Mouse (Mus musculus) frontal cortex, adult 2 months (tissue): ENCODE measurements around the gene Atp1b1. TPM values are rescaled to one million over a fixed set of nuclear protein-coding genes. Genes with fewer than 3 reads are reported as not detected.

Source experiments
- DNase-seq, 2 experiments: peaks; one replicate each; pipeline ENCODE4 v3.0.0; 2022; ENCODE audit warnings: low spot score in 1 of 2; ENCODE audit errors: extremely low spot score in 1 of 2
- polyA plus RNA-seq: library from polyadenylated mRNA; depleted of rRNA; stranded (reverse); fragments of >200 nt; gene quantifications from 2 replicates; pipeline ENCODE4 v1.2.3, GENCODE M21; 2012

Atp1b1 gene
- polyA plus RNA-seq, 1 experiment, result 1,479 TPM

DNA sequence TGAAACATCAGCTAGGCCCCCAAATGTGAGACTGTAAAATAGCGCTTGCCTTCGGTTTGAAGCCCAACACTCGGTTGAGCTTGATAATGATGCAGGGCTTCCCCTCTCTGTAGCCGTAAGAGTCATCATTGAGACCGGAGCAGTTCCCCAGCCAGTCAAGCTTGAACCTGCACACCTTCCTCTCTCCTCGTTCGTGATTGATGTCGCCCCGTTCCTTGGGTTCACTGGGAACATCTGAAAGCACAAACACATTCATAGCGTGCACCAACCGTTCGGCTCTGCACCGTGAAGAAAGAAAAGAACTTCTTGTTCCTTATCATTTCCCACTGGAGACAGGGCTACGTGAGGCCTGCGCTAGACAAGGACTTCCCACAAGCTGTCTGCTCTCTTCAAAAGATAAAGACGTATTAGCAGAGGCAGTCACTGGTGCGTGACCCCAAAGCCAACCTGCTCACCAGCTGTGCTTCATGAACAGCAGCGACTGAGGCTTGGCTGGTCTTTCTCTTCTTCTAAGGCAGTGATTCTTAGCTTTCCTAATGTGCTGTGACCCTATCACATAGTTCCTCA is 16.7 kb downstream of the Atp1b1 start:
- no peak for DNase-seq

DNA sequence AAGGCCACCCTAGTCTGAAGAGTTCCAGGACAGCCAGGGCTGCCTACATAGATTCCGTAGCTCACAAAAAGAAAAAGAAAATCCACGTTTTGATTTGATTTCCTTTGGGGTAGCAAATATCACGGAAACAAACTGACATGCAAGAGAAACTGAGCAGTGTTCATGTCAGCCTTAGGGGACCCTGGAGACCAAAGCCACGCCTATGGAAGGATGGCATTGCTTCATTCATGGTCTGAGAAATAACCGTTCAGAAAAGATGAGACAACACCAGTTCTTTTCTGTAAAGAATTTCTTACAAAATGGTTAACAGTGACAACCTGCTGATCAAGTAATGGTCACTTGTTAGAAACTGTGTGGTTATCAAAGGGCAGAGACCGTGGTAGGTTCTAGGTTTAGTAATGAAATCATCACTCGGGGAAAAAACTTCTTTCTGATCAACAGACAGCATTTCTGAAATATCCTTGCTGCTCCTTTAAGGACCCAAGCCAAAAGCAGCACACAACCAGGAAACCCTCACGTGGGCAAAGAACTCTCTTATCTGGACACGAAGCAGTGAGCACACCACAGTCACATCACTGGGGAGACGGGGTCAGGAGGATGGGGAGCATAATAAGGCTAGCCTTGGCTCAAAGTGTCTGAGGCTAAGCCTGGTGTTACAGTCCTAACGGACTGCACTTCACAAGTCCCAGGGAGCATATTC is 17.3 kb downstream of the Atp1b1 start:
- DNase-seq, result no peak

DNA sequence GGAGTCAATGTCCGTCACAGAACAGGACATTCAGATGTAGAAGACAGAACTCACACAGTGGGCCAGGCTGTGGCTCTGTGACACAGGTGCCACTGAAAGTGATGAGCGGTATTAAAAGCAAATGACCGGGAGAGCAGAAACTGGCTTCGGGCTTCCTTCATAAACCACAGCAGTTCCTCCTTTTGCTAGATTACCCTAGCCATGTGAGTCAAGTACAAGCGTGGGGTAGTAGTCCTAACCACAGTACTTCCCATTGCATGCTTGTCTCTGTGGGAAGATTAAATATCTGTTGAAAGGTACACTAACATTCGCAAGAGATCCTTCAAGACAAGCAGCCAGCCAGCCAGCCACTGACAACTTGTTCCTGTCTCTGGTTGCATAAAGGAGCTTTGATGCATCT is 17.9 kb downstream of the Atp1b1 start:
- no peak for DNase-seq

DNA sequence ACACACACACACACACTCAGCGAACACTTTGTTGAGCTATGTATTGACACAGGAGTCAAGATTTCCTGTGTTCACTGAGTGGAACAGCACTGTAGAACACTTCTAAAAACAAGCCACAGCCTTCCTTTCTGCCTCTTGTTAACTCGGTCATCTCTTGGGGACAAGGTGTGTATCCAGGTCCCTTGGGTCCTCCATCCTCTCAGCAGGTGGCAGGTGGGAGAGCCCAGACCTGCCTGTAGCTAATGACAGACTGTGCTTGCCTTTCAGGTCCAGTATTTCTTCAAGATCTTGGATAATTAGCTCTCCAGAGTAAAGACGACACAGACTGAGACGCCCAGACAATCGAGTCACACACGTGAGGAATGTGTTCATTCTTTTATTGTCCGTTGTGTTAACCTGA is 21.4 kb downstream of the Atp1b1 start:
- peak in 1 of 2 experiments; percentile 21 for DNase-seq

DNA sequence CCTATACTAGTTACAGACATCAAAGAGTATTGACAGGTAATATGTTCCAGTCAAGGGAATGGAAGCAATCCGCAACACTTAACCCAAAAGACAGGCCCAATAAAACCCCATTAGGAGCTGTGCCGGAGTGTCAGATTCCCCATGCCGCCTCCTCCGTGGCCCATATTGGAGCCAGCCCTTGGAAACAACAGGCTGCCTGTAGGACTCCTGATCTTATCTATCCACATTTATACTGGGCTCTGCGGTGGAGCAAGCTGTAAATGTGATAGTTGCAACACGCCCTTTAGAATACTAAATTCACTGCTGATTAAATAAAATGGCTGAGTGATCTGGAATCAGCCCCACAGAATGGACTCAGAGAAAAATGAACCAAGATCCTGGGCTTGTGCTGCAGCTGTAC is 24.1 kb downstream of the Atp1b1 start:
- no peak for DNase-seq

DNA sequence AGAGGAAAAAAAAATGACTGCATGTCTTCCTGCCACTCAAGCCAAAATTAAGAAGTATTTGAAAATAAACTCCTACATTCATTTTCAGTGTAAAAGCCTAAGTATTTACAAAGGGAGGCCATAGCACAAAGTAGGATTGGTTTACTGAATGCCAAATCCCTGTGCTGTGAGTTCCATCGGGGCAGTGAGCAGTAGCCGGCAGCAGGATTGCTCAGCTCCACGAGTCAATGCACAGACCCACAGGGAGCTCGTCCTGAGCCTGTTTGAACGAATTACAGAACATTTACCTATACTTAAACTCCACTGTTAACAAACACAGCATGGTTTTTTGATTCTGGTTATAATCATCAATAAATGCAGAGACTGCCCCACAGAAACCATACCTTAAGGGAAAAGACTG is 25.5 kb downstream of the Atp1b1 start:
- DNase-seq, result no peak

DNA sequence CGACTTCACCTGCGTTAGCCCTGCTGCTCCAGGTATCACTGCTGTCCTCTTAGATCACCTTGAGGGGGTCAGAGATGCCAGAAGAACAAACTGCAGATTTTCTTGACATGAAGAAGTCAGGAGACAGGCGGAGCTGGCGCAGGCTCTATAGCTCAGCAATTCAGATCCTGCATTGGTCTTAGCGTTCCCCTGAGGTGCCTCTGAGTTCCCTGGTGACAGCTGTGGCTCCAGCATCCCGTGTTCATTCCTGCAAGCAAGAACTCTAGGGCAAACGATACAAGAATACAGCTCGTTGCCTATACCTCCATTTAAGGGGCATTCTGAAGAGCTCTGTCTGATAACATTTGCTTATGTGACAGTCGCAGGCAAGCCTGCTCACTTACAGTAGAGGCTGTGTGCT is 29.5 kb downstream of the Atp1b1 start:
- DNase-seq, result no peak

DNA sequence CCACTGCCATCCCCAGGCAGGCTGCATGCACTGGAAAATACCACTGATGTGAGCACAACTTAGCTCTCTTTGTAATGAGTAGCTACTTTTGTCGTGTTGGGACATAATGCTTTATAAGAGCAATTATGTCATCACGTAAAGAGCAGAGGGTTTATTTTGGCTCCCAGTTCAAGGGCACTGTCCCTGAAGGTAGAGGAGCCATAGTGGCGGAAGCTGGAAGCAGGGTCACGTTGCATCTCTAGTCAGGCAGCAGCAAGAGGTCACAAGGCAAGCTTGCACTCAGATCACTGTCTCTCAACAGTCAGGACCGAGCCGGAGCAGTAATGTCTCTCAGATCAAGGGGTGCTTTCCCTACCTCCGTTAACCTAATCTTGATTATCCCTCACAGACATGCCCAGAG is 30.4 kb downstream of the Atp1b1 start:
- no peak for DNase-seq

DNA sequence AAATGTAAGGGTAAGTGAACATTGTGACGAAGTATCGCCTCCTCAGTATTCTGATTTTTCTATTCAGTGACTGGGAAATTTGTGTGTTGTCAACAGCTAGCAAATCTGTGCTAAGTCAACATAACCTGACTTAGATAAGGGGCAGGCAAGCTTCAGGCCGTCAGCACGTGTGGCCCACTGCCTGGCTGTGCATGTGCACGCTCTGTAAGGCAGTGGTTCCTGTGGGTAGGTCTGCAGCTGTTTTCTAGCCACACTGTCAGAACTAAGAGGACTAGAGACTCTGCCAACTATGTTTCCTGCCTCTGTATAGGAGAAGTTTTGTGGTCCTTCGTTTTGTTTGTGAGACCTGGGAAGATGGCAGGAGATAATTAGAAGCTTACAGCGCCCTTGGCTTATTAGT is 31.9 kb downstream of the Atp1b1 start:
- no peak for DNase-seq

DNA sequence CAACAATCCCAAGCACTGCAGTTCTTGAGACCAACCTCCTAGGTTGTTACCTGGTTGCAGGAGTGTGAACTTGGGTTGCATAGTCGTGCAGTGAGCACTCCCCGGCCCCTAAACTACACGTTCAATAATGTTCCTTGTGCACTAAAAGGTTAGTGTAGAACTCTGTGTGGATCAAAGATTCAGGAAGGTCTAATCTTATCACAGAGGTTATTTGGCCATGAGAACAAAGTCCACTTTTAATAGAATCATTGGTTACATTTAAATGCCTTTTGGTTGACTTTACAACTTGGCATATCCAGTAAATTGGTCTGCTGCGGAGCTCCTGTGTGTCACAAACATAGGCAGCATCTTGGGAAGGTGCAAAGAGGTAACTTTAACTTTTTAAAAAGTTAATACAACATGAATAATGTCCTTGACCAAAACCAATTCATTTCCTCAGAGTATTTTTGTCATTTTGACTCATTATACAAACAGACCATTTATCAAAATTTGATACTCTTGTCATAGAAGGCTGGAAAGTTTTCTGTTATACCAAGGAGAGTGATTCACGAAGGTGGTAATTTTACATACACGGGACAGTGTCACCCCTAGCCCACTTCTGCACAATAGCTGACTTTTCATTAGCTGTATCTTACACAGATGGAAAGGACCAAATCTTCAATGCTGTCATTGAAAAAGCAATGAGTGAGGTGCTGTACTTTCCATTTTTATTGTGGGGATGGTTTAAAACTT is 37.4 kb downstream of the Atp1b1 start:
- no peak for DNase-seq

DNA sequence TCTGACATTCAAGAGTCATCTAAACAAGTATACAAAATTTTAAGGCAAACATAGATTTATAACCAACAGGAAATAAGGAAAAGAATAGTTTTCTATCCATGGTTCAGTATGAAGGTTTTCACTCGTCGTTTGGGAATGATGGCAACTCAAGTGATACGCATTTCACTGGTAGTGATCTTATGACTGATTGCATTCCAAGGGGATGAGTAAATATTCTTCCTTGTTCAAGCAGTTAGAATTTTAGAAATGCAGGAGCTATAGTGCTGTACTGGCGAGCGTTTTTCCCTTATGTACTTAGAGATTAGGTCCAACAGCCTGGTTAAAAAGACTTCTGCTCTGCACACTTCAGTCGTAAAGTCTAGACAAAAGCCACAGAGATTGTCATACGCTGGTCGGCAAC is 38.8 kb downstream of the Atp1b1 start:
- no peak for DNase-seq

DNA sequence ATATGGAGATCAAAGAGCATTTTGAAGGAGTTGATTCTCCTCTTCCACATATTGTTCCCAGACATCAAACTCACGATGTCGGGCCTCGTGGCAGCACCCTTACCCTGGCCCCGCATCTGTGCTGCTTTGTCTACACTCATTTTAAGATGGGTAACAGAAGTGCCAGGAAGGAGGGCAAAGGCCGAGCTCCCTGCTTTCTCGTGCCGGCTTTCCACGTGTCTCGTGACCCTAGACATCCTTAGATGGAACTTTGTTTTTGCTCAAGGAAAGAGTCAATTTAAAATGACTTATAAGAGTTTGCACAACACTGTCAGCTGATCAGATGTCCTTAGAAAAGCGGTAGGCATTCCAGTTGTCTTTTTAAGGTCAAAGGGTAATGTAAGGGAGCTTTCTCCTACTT is 39.8 kb downstream of the Atp1b1 start:
- DNase-seq, result no peak

DNA sequence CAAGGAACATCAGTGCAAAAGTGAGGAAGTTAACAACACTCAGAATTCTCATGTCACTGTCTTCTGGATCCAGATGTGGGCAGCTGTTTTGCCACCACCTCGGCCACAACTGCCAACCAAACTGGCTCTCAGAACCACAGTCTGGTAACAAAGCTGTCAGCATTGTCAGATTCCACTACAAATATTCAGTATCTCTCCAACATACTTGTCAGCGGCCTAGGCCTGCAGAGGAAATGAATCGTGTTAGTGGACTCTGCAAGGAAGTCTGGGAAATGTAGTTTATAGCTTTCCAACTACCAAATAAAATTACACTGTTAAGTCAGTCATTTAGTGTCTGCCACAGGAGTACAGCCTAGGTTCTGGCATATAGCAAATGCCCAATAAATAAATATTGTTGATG is 40.6 kb downstream of the Atp1b1 start:
- DNase-seq, result no peak

DNA sequence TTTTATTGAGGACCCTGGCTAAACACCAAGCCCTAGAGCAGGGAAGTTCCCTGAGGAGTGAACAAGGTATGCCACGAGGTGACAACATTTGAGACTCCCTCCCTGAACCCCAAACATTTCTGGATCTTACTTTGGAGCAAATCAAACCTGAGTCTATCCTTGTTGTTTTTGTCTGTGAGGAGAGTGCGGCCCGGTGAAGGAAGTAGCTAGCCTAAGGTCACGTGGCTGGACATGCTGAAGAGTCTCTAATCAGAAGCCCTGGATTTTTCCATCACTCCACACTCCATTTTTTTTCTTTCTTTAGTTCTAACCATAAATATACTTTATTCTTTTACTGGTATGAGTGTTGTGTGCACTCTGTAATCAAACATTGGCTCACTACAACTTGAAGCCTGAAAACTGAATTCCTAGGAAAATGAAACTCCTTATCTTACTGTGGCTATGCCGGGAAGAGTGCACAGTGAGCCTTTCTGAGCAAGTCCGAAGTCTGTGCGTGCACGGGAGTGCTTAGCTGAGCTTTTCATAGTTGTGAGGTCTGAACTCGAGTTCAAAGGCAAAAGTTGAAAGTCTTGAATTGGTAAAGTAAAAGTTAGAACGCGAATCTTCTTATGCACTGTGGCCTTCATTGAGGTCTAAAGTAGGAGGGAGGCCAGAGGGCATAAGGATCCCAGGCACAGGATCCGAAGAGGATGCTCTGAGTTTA is 41.3 kb downstream of the Atp1b1 start:
- no peak for DNase-seq

DNA sequence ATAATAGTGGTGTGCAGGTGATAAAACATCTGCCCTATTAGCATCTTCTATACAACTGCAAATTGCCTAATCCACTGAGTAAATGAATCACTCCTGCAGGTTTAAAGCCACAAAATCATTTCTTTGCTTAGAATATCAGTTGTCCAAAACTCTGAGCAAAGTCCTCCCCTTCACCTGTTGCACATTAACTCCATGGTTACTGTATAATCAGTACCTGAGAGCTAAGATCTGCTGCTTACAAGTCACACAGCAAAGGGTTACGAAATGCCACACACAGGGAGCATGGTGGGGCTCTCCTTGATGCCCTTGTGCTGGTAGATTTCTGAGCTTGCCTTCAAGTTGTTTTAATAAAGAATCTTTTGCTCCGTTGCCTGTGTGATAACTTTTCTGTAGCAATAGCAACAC is 42.8 kb downstream of the Atp1b1 start:
- no peak for DNase-seq

DNA sequence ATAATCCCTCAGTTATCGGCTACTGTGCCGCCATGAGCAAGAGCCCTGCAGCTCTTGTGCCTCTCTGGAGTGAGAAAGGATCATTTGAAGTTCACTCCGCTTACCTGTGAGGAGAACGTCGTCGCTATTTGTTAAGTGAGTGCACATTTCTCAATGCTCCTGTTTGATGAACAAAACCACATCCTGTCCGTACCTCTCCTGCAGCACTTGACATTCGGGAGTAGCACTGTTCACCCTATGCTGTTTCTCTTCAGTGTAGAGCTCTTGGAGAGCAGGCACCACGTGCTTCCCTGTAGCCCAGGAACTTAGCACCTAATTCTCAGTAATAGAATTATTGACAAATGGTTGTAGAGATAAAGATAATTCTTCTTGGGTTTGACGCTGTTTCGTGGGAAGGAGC is 44.5 kb downstream of the Atp1b1 start:
- DNase-seq, result no peak

DNA sequence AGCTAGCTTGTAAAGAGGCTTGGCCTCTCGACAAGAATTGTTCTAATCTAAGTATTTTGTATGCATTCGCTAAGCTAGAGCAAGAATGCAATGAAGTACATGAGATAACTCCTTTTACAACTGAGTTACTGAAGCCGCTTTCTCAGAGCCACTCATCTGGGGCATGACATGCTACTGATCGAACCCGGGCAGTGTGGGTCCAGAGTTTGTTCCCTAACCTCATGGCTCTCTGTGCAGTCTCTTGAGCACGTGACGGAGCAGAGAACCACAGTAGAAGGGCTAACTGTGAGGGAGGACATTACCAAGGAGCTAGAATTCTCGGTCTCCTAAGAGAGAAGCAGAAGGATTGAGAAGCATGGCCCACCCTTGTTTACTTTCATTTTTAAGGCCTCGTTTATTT is 45.2 kb downstream of the Atp1b1 start:
- DNase-seq, result no peak

DNA sequence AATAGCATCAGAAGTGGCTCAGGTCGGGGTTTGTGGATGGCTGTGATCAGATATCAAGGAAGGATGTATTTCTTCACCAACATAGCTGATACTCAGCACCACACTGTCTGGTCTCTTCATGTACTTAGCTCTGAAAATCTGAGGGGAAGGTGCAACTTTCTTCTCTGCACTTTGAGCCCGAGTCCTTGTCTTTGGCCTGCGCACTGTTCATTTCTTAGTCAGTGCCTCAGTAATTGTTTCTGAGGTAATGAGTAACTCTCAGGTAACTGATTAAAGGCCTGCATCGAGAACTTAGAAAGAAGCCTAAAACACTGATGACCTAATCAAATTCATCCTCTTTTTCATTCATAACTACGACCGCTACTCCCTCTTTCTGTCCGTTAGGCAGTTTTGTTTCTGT is 46.8 kb downstream of the Atp1b1 start:
- DNase-seq, result no peak

DNA sequence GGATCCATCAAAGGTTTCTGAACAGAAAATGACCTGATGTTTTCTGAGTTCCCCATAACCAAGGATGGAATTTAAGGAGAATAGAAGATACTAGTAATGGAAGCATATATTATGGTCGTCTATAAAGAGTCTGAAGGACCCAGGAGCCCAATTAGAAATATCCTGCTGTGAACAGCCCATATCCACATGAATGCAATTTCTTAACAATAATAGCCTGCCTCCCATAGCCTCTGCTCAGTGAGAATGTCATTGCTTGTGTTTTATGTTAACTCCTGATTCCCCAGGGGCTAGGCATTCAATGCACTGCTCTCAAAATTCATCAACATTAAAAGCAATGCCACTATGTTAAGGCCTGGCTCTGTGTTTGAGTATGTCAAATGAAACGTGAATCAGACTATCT is 49.5 kb downstream of the Atp1b1 start:
- no peak for DNase-seq

DNA sequence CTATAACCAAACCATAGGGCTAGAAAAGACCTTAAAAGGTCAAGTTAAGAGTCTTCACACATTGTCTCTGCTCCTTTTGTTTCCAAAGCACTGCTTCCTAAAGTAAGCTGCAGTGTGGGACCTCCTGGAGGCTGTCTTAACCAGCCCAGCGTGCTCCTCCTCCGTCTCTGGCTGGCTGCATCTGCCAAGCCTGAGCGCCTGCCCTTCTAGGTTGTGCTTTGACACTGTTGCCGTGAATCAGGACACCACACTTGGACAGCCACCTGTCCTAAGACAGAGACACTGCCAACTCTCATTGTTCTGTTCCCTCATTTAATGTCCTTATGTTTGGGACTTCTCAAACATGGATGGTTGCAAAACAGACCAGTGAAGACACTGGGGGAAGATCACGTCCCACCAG is 51.6 kb downstream of the Atp1b1 start:
- no peak for DNase-seq

DNA sequence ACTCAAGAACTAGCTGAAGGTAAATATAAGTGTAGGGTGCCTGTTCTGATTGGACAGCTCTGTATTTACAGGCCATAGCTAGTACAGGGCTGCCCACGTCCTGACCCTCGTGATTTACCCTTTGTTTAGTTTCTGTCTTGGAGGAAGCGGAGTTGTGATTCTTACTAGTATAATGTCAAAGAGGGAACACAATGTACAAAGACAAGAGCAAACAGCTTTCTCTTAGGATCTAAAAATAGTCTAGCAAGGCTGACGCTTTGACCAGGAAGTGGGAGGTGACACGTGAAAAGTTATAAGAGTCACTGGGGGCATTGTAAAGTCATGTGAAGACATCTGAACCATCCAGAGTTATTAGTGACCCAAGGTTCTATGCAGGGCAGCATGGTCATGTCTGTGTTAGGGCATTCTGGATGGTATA is 52.8 kb downstream of the Atp1b1 start:
- DNase-seq, result no peak

DNA sequence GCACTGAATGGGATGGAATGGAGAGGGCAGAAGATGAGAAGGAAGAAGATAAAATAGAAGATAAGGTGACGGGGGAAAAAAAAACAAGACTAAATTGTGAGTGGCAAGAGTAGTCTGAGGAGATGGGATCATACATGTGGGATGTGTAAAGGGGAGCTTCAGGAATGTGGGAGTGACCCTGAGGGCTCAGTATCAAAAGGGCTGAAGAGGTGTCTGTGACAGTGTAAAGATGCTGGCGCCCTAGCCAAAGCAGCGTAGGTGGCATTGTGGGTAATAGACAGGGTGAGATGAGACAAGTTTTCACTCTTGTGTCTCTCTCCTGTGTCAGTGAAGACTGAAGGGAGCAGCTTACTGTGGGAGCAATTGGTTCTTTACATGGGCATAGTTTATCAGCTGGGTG is 58.6 kb downstream of the Atp1b1 start:
- no peak for DNase-seq
